Mouse (Mus musculus): ENCODE data around the gene Unc13c. TPM values are rescaled to one million over a fixed set of nuclear protein-coding genes. Genes with fewer than 3 reads are reported as not detected.

Gene Unc13c
- total RNA-seq (2023), result not detected in 4 replicates

GRCm38 (mm10) chr9:73968641-73969121 is at the start of gene Unc13c:
Gene Unc13c (minus strand): TSS chr9:73968966.

Other genes starting within 250 kb of the Unc13c start
- gene Wdr72, start 141.4 kb upstream of the Unc13c start, total RNA-seq (2023), result not detected in 4 replicates